Mouse (Mus musculus) heart, adult 2 months (tissue): ENCODE measurements around the gene Plpp3.

Experiments used
- CTCF ChIP-seq: fragments of 200-600 bp; IDR thresholded peaks from 2 replicates; pipeline ENCODE4 v1.8.1; 2022; ENCODE audit warnings: antibody characterized with exemption, mild to moderate bottlenecking, moderate library complexity
- EP300 ChIP-seq: fragments of 200-500 bp; IDR thresholded peaks from 2 replicates; pipeline ENCODE4 v1.6.1; 2011; ENCODE audit warnings: low read depth, low read length, control low read depth; ENCODE audit not compliant: insufficient read depth
- POLR2A ChIP-seq: fragments of 200-500 bp; IDR thresholded peaks from 2 replicates; pipeline ENCODE4 v1.6.1; 2011; ENCODE audit warnings: mild to moderate bottlenecking, low read depth, low read length, control low read depth; ENCODE audit not compliant: insufficient read depth

- no peak for TF ChIP-seq CTCF
- no peak for TF ChIP-seq POLR2A
- TF ChIP-seq EP300, result no peak
Measured at GRCm38 (mm10) chr4:105260893-105261769, 104.0 kb downstream of the Plpp3 start.
